Mouse (Mus musculus): ENCODE results near the gene Gm14597. TPM values are rescaled to one million over a fixed set of nuclear protein-coding genes. Genes with fewer than 3 reads are reported as not detected.

Gene Gm14597
- not detected for polyA plus RNA-seq (2017; shearing (Covaris generic))

GRCm38 (mm10) chrX:53608879-53609278 is at the start of gene Gm14597:
Gene Gm14597, minus strand, starts transcription at chrX:53608979.

GRCm38 (mm10) chrX:53642980-53643961 is 34.5 kb upstream of the Gm14597 start, which contains the start of gene Rtl8a:
Gene Rtl8a, minus strand, starts transcription at chrX:53643682.

GRCm38 (mm10) chrX:53607242-53608121 is 1.3 kb downstream of the Gm14597 start, which contains the start of gene Rtl8c:
Gene Rtl8c, plus strand, starts transcription at chrX:53608032.

Other genes starting within 250 kb of the Gm14597 start
- 17.3 TPM for gene Mospd1, start 238.5 kb downstream of the Gm14597 start, polyA plus RNA-seq (2017; shearing (Covaris generic))
- gene Etd, start 174.1 kb downstream of the Gm14597 start, polyA plus RNA-seq (2017; shearing (Covaris generic)), result not detected
- 30.1 TPM for gene Rtl8c, start 947 bp downstream of the Gm14597 start, polyA plus RNA-seq (2017; shearing (Covaris generic))
- gene Rtl8a, start 34.7 kb upstream of the Gm14597 start, polyA plus RNA-seq (2017; shearing (Covaris generic)), result 33.3 TPM
- 29.8 TPM for gene Rtl8b, start 61.4 kb upstream of the Gm14597 start, polyA plus RNA-seq (2017; shearing (Covaris generic))
- gene 4930502E18Rik, start 115.8 kb upstream of the Gm14597 start, polyA plus RNA-seq (2017; shearing (Covaris generic)), result not detected
- not detected for gene 1700013H16Rik, start 148.9 kb upstream of the Gm14597 start, polyA plus RNA-seq (2017; shearing (Covaris generic))
- gene Zfp36l3, start 167.4 kb upstream of the Gm14597 start, polyA plus RNA-seq (2017; shearing (Covaris generic)), result not detected
- gene Xlr, start 188.7 kb upstream of the Gm14597 start, polyA plus RNA-seq (2017; shearing (Covaris generic)), result 2.9 TPM